ENCODE assay signal across 19 mouse cellular contexts in the genomic region with DNA sequence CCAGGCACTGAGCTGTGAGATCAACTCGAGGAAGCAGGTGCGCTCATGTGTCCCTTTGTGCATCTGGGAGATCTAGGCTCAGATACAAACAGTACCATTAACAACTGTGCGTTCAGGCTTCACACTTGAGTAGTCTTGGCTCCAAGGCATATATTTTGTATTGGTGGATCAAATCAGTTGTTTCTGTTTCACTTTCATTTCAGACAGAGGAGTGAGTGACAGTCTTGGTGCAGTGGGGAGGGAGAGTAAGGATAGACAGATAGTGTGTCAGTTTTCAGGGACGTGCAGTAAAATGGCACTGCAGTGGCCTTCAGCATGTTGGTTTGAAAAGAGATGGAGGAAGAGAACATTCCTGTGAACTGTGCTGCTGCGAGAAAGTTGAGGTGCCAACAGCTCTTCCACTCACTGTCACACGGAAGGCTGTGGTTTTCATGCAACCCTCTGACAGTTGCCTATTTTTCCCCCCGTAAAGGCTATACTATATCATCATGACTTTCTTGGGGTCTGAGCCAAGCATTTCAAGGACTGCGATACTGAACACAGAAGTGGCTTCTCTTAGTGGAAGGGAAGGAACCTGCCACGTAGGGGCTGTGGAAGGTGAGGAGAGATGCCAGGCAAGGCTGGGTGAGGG. TPM values are rescaled to one million over a fixed set of nuclear protein-coding genes. Genes with fewer than 3 reads are reported as not detected.
DNase-seq lines count a peak whose midpoint lies in the region; ATAC-seq lines count a peak whose summit lies in the region.
"Had no signal": no experiment of that assay in that cellular context is flagged by ENCODE, and none has a peak within 500 bp of the region (broad histone marks: within the 10 kb centered on the region; RNA-seq: fewer than 3 reads in every experiment).

No protein-coding gene starts in this region.

- 80% methylated on average over 9 of the region's 9 CpGs for WGBS in intestine, embryonic 14.5 days
- 80% methylated on average over 9 of the region's 9 CpGs for WGBS in intestine, embryonic 15.5 days
- 86% methylated on average over 9 of the region's 9 CpGs for WGBS in hindbrain, embryonic 12.5 days

- H3K36me3 ChIP-seq in intestine, embryonic 14.5 days (ENCODE audit: control insufficient read depth, insufficient read depth, low read length), result no peaks in the 10 kb centered on the region
- H3K36me3 ChIP-seq in intestine, embryonic 15.5 days, result no peaks in the 10 kb centered on the region
- no peaks in the 10 kb centered on the region for H3K36me3 ChIP-seq in splenic B cell, adult 2 months (ENCODE audit: control insufficient read depth, insufficient read depth, low read length, poor library complexity, severe bottlenecking)
- H3K36me3 ChIP-seq in hindbrain, embryonic 12.5 days, result no peaks in the 10 kb centered on the region
- H3K36me3 ChIP-seq: limb, embryonic 13.5 days; midbrain, embryonic 15.5 days had no signal

- ATAC-seq in intestine, embryonic 14.5 days (replicated peaks; ENCODE audit: low FRiP score, low TSS enrichment, low read depth), result no peak
- no peak for ATAC-seq in intestine, embryonic 15.5 days
- peak; percentile 97 for ATAC-seq in CD4-positive, CD25-positive, alpha-beta regulatory T cell, adult 4 months
- ATAC-seq in inflammation-experienced regulatory T-cells, adult 6 months, result peak; percentile 95
- ATAC-seq in hindbrain, embryonic 12.5 days (ENCODE audit: low FRiP score), result no peak
- ATAC-seq: intestine, postnatal 0 days; midbrain, embryonic 15.5 days had no signal

- no peak overlapping the region for H3K4me2 ChIP-seq in intestine, embryonic 14.5 days (ENCODE audit: low read length)
- H3K4me2 ChIP-seq in intestine, embryonic 15.5 days (replicated peaks), result no peak overlapping the region
- H3K4me2 ChIP-seq in hindbrain, embryonic 12.5 days (replicated peaks), result no peak overlapping the region
- H3K4me2 ChIP-seq: limb, embryonic 13.5 days; midbrain, embryonic 15.5 days had no signal

- H3K9me3 ChIP-seq in intestine, embryonic 14.5 days (ENCODE audit: control insufficient read depth, low read length), result no peaks in the 10 kb centered on the region
- no peaks in the 10 kb centered on the region for H3K9me3 ChIP-seq in intestine, embryonic 15.5 days
- H3K9me3 ChIP-seq in hindbrain, embryonic 12.5 days (replicated peaks), result no peaks in the 10 kb centered on the region
- H3K9me3 ChIP-seq: limb, embryonic 13.5 days; midbrain, embryonic 15.5 days had no signal

- H3K4me1 ChIP-seq in intestine, embryonic 14.5 days (replicated peaks; ENCODE audit: control insufficient read depth, insufficient read depth, low read length), result no peaks in the 10 kb centered on the region
- H3K4me1 ChIP-seq in intestine, embryonic 15.5 days (replicated peaks), result no peaks in the 10 kb centered on the region
- H3K4me1 ChIP-seq in hindbrain, embryonic 12.5 days, result no peaks in the 10 kb centered on the region
- H3K4me1 ChIP-seq: midbrain, embryonic 15.5 days had no signal

- peak; percentile 46 for DNase-seq in intestine, embryonic 14.5 days (ENCODE audit: low spot score)
- DNase-seq in splenic B cell, adult 2 months (ENCODE audit: low read depth, low spot score), result peak; percentile 27
- no peak for DNase-seq in layer of hippocampus, adult 18-20 months (ENCODE audit: low spot score in 2 of 2)
- no peak for DNase-seq in embryo, embryonic 10.5 days (ENCODE audit: low spot score)
- DNase-seq: adrenal gland, postnatal 25 days; cerebellum, adult 11-12 months; heart, adult 18-20 months; kidney, postnatal 4 days had no signal

- H3K27me3 ChIP-seq in intestine, embryonic 14.5 days (replicated peaks; ENCODE audit: control insufficient read depth, insufficient read depth, low read length), result no peaks in the 10 kb centered on the region
- H3K27me3 ChIP-seq in intestine, embryonic 15.5 days (replicated peaks), result no peaks in the 10 kb centered on the region
- no peaks in the 10 kb centered on the region for H3K27me3 ChIP-seq in splenic B cell, adult 2 months (ENCODE audit: control insufficient read depth, insufficient read depth, low read length, poor library complexity, severe bottlenecking)
- no peaks in the 10 kb centered on the region for H3K27me3 ChIP-seq in hindbrain, embryonic 12.5 days
- H3K27me3 ChIP-seq: limb, embryonic 13.5 days; midbrain, embryonic 15.5 days had no signal

- no peak overlapping the region for H3K9ac ChIP-seq in intestine, embryonic 14.5 days (ENCODE audit: low read length)
- H3K9ac ChIP-seq in intestine, embryonic 15.5 days, result no peak overlapping the region
- no peak overlapping the region for H3K9ac ChIP-seq in hindbrain, embryonic 12.5 days
- H3K9ac ChIP-seq: limb, embryonic 13.5 days; midbrain, embryonic 15.5 days had no signal

- no peak overlapping the region for H3K4me3 ChIP-seq in intestine, embryonic 14.5 days (ENCODE audit: low read depth, low read length)
- H3K4me3 ChIP-seq in intestine, embryonic 15.5 days (replicated peaks), result no peak overlapping the region
- H3K4me3 ChIP-seq in hindbrain, embryonic 12.5 days, result no peak overlapping the region
- H3K4me3 ChIP-seq: erythroblast, embryonic 14.5 days; left cerebral cortex, adult 2 months; limb, embryonic 13.5 days; midbrain, embryonic 15.5 days had no signal

- H3K27ac ChIP-seq in intestine, embryonic 14.5 days (ENCODE audit: low read depth), result no peak overlapping the region
- no peak overlapping the region for H3K27ac ChIP-seq in intestine, embryonic 15.5 days
- H3K27ac ChIP-seq in hindbrain, embryonic 12.5 days, result no peak overlapping the region
- H3K27ac ChIP-seq: left cerebral cortex, adult 2 months; limb, embryonic 13.5 days; midbrain, embryonic 15.5 days had no signal

RNA-seq across cellular contexts. Expression of gene Esm1, which starts 11.5 kb away (rescaled TPM):
- polyA plus RNA-seq in intestine, embryonic 14.5 days (2014; fragmentation: Nextera tagmentation; extraction: Ambion mirVana), result 3.7 and 4.4 TPM in 2 replicates
- 4.2 and 4.5 TPM in 2 replicates for polyA plus RNA-seq in intestine, embryonic 15.5 days (2015; fragmentation: Nextera tagmentation; extraction: Ambion mirVana)
- not detected for polyA plus RNA-seq in CD4-positive, CD25-positive, alpha-beta regulatory T cell, adult 4 months (2017; shearing (Covaris generic))
- 1 to 10 TPM in 1 of 3 experiments, under 1 TPM in 2; 0.27 to 4.4 (median 0.63) TPM for polyA plus RNA-seq in inflammation-experienced regulatory T-cells, adult 6 months (2017; shearing (Covaris generic))
- not detected for total RNA-seq in layer of hippocampus, adult 18-20 months (2021)
- 1.5 and 1.8 TPM in 2 replicates for polyA plus RNA-seq in hindbrain, embryonic 12.5 days (2016; fragmentation: Nextera tagmentation; extraction: Ambion mirVana)

RNA-seq across cellular contexts. Expression of gene Gzmk, which starts 27.7 kb away (rescaled TPM):
- 0.13 TPM in 1 of 2 replicates, not detected in the other for polyA plus RNA-seq in intestine, embryonic 14.5 days (2014; fragmentation: Nextera tagmentation; extraction: Ambion mirVana)
- polyA plus RNA-seq in intestine, embryonic 15.5 days (2015; fragmentation: Nextera tagmentation; extraction: Ambion mirVana), result not detected in 2 replicates
- polyA plus RNA-seq in CD4-positive, CD25-positive, alpha-beta regulatory T cell, adult 4 months (2017; shearing (Covaris generic)), result under 1 TPM in 1 of 2 experiments, not detected in 1; 0.77 TPM
- polyA plus RNA-seq in inflammation-experienced regulatory T-cells, adult 6 months (2017; shearing (Covaris generic)), result 100 to 1,000 TPM in 1 of 3 experiments, 1 to 10 TPM in 2; 1.0 to 254 (median 2.3) TPM
- total RNA-seq in layer of hippocampus, adult 18-20 months (2021), result under 1 TPM in 1 of 2 experiments, not detected in 1; 0.66 TPM
- polyA plus RNA-seq in hindbrain, embryonic 12.5 days (2016; fragmentation: Nextera tagmentation; extraction: Ambion mirVana), result not detected in 2 replicates
- total RNA-seq: adrenal gland, postnatal 25 days; heart, adult 18-20 months; heart, postnatal 25 days had no signal
- polyA plus RNA-seq: erythroblast, embryonic 14.5 days; intestine, postnatal 0 days; limb, embryonic 13.5 days; lung, embryonic 16.5 days; midbrain, embryonic 15.5 days had no signal

Comparison
In these comparisons a context has a peak if more than half of its experiments do, and no peak if none do; other contexts are left out.
1. ATAC-seq: peak in CD4-positive, CD25-positive, alpha-beta regulatory T cell, adult 4 months (single experiment) and inflammation-experienced regulatory T-cells, adult 6 months (single experiment); none in intestine, embryonic 14.5 days (single experiment), intestine, embryonic 15.5 days (single experiment) and hindbrain, embryonic 12.5 days (single experiment).
2. DNase-seq: peak in intestine, embryonic 14.5 days (single experiment) and splenic B cell, adult 2 months (single experiment); none in layer of hippocampus, adult 18-20 months (0 of 2) and embryo, embryonic 10.5 days (single experiment).